Mouse (Mus musculus): ENCODE results near the gene Arhgap15. TPM values are rescaled to one million over a fixed set of nuclear protein-coding genes. Genes with fewer than 3 reads are reported as not detected.

Arhgap15 gene
- total and polyA plus RNA-seq, 3 experiments = 1.5 to 2.8 TPM; not detected in 1

GRCm38 (mm10) chr2:43962466-43962865, 213.8 kb downstream of the Arhgap15 start:
- Histone ChIP-seq H3K79me2 (ENCODE audit: control insufficient read depth, insufficient read depth, low read length, poor library complexity) (no peaks in the 10 kb centered on the region), H3K27ac (ENCODE audit: control insufficient read depth, low read depth, low read length) (no peak overlapping the region), H3K9ac (ENCODE audit: control insufficient read depth, low read depth, low read length, poor library complexity, severe bottlenecking) (no peak overlapping the region), H3K4me3 (ENCODE audit: control insufficient read depth in 1 of 2, insufficient read depth in 1 of 2, low read depth in 2 of 2, low read length in 2 of 2) (no peak overlapping the region), H3K9me3 (replicated peaks; ENCODE audit: insufficient read depth, low read length) (no peaks in the 10 kb centered on the region), H3K36me3 (ENCODE audit: control insufficient read depth in 1 of 2, insufficient read depth in 2 of 2, low read length in 2 of 2) (no peaks in the 10 kb centered on the region), H3K27me3 (ENCODE audit: control insufficient read depth in 1 of 2, insufficient read depth in 2 of 2, low read length in 2 of 2) (no peaks in the 10 kb centered on the region), H3K4me1 (ENCODE audit: control insufficient read depth in 1 of 2, insufficient read depth in 2 of 2, low read length in 2 of 2) (no peaks in the 10 kb centered on the region)
- no peak for DNase-seq (ENCODE audit: low read depth, low spot score)
- no peak for TF ChIP-seq USF1 (IDR thresholded peaks at IDR 0.05; ENCODE audit: low read depth, low read length)
- TF ChIP-seq EP300 (IDR thresholded peaks at IDR 0.05; ENCODE audit: low read depth in 1 of 2, low read length in 2 of 2) = no peak
- no peak for TF ChIP-seq CTCF (IDR thresholded peaks at IDR 0.05 in 2 of 3, conservative IDR thresholded peaks at IDR 0.05 in 1 of 3; ENCODE audit: control insufficient read depth in 1 of 3, insufficient read depth in 1 of 3, low read depth in 2 of 3, low read length in 3 of 3, poor library complexity in 1 of 3, severe bottlenecking in 1 of 3)
- TF ChIP-seq ZKSCAN1 (IDR thresholded peaks at IDR 0.05; ENCODE audit: low read depth, low read length) = no peak
- no peak for TF ChIP-seq RCOR1 (IDR thresholded peaks at IDR 0.05; ENCODE audit: low read depth, low read length)
- TF ChIP-seq MAZ (IDR thresholded peaks at IDR 0.05; ENCODE audit: low read depth, low read length) = no peak
- TF ChIP-seq KAT2A (conservative IDR thresholded peaks at IDR 0.05; ENCODE audit: low read depth, low read length) = no peak
- no peak for TF ChIP-seq ZC3H11A (IDR thresholded peaks at IDR 0.05; ENCODE audit: low read depth, low read length)
- no peak for TF ChIP-seq SMC3 (IDR thresholded peaks at IDR 0.05; ENCODE audit: low read depth, low read length)
- no peak for TF ChIP-seq TCF12 (IDR thresholded peaks at IDR 0.05; ENCODE audit: low read depth, low read length)
- TF ChIP-seq ELF1 (IDR thresholded peaks at IDR 0.05; ENCODE audit: low read depth, low read length) = no peak
- no peak for TF ChIP-seq POLR2A (IDR thresholded peaks at IDR 0.05; ENCODE audit: control insufficient read depth in 1 of 2, insufficient read depth in 1 of 2, low read depth in 1 of 2, low read length in 2 of 2, poor library complexity in 1 of 2)
- TF ChIP-seq MXI1 (IDR thresholded peaks at IDR 0.05; ENCODE audit: low read depth, low read length) = no peak
- TF ChIP-seq MAFK (IDR thresholded peaks at IDR 0.05; ENCODE audit: borderline replicate concordance, low read depth, low read length) = no peak
- TF ChIP-seq CHD2 (IDR thresholded peaks at IDR 0.05; ENCODE audit: low read length) = no peak
- no peak for TF ChIP-seq TBP (IDR thresholded peaks at IDR 0.05; ENCODE audit: low read depth, low read length)

- no peaks in the 10 kb centered on the region for H3K4me1 ChIP-seq (ENCODE audit: control insufficient read depth in 1 of 2, insufficient read depth in 2 of 2, low read length in 2 of 2)
- H3K36me3 ChIP-seq (ENCODE audit: control insufficient read depth in 1 of 2, insufficient read depth in 2 of 2, low read length in 2 of 2) = no peaks in the 10 kb centered on the region
- DNase-seq (ENCODE audit: low read depth, low spot score) = no peak
- H3K4me3 ChIP-seq (ENCODE audit: control insufficient read depth in 1 of 2, insufficient read depth in 1 of 2, low read depth in 2 of 2, low read length in 2 of 2) = no peak overlapping the region
- no peak for TF ChIP-seq GATA1 (IDR thresholded peaks at IDR 0.05; ENCODE audit: low read depth, low read length)
- no peak for TF ChIP-seq GABPA (IDR thresholded peaks at IDR 0.05; ENCODE audit: low read depth, low read length)
- TF ChIP-seq ZC3H11A (IDR thresholded peaks at IDR 0.05; ENCODE audit: low read depth, low read length) = no peak
- no peak for TF ChIP-seq ZMIZ1 (IDR thresholded peaks at IDR 0.05; ENCODE audit: low read depth, low read length)
- no peak for TF ChIP-seq NRF1 (IDR thresholded peaks at IDR 0.05; ENCODE audit: insufficient read depth, low read depth, low read length, poor library complexity, severe bottlenecking)
- TF ChIP-seq CHD1 (IDR thresholded peaks at IDR 0.05; ENCODE audit: low read depth, low read length) = no peak
- H3K79me2 ChIP-seq (ENCODE audit: control insufficient read depth, insufficient read depth, low read length, poor library complexity) = no peaks in the 10 kb centered on the region
- no peaks in the 10 kb centered on the region for H3K27me3 ChIP-seq (ENCODE audit: control insufficient read depth in 1 of 2, insufficient read depth in 2 of 2, low read length in 2 of 2)
- no peak overlapping the region for H3K9ac ChIP-seq (ENCODE audit: control insufficient read depth, low read depth, low read length, poor library complexity, severe bottlenecking)
- no peak overlapping the region for H3K27ac ChIP-seq (ENCODE audit: control insufficient read depth, low read depth, low read length)
- H3K9me3 ChIP-seq (replicated peaks; ENCODE audit: insufficient read depth, low read length) = no peaks in the 10 kb centered on the region
Observed at GRCm38 (mm10) chr2:43968581-43968980, 220.0 kb downstream of the Arhgap15 start.
